24 mouse cellular contexts compared by ENCODE assay signal in the genomic region with DNA sequence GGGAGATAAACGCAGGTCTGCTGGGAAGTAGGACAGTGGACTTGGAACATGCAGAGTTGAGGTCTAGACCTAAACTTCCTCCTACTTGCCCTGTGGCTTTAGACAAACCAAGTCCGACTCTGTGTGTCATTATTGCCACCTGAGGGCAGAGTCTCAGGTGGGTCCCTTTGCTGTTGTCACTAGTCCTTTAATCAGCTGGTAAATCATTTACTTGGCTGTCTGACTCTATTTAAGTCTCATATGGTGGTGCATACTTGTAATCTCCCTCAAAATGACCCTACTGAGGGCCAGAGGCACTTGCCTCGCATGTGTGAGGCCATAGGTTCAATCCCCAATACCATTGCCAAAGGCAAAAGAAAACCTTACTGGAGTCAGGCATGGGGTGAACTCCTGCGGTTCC.
DNase-seq lines count a peak whose midpoint lies in the region; ATAC-seq and TF ChIP-seq lines count a peak whose summit lies in the region.
"Had no signal": no experiment of that assay in that cellular context is flagged by ENCODE, and none has a peak within 500 bp of the region (broad histone marks: within the 10 kb centered on the region; RNA-seq: fewer than 3 reads in every experiment).

No protein-coding gene starts in this region.

- no peak overlapping the region for H3K9ac ChIP-seq in intestine, postnatal 0 days (ENCODE audit: low read depth, low read length)
- H3K9ac ChIP-seq: embryonic facial prominence, embryonic 12.5 days; forebrain, embryonic 13.5 days; forebrain, embryonic 15.5 days; forebrain, postnatal 0 days had no signal

- no peaks in the 10 kb centered on the region for H3K9me3 ChIP-seq in intestine, postnatal 0 days (ENCODE audit: control insufficient read depth)
- H3K9me3 ChIP-seq: embryonic facial prominence, embryonic 12.5 days; forebrain, embryonic 15.5 days; G1E had no signal

- 52% methylated on average over 4 of the region's 4 CpGs for WGBS in intestine, postnatal 0 days

- H3K4me3 ChIP-seq in intestine, postnatal 0 days (ENCODE audit: low read depth, low read length), result no peak overlapping the region
- H3K4me3 ChIP-seq: embryonic facial prominence, embryonic 10.5 days; embryonic facial prominence, embryonic 12.5 days; forebrain, embryonic 13.5 days; forebrain, embryonic 15.5 days had no signal

- no peak overlapping the region for H3K27ac ChIP-seq in intestine, postnatal 0 days (ENCODE audit: low read depth, low read length)
- H3K27ac ChIP-seq: forebrain, embryonic 13.5 days; forebrain, embryonic 15.5 days had no signal

- H3K4me2 ChIP-seq in intestine, postnatal 0 days (replicated peaks; ENCODE audit: low read depth), result no peak overlapping the region
- H3K4me2 ChIP-seq: embryonic facial prominence, embryonic 12.5 days; forebrain, embryonic 13.5 days; forebrain, embryonic 15.5 days had no signal

- peak; percentile 51 for DNase-seq in heart, adult 11 months
- no peak for DNase-seq in heart, adult 9 months (ENCODE audit: low spot score in 2 of 2)
- DNase-seq in testis, postnatal 10 days (ENCODE audit: low spot score), result peak; percentile 19
- DNase-seq in testis, postnatal 14 days (ENCODE audit: low spot score), result no peak
- no peak for DNase-seq in cerebellum, postnatal 10 days
- DNase-seq: adrenal gland, adult 8-10 months; adrenal gland, postnatal 14 days; adrenal gland, postnatal 36 days; B cell, adult 2 months; cerebellum, adult 11-12 months; cerebellum, adult 2 months; cerebellum, adult 9-10 months; cerebellum, postnatal 14 days; cerebellum, postnatal 36 days; forebrain, postnatal 0 days had no signal

- H3K36me3 ChIP-seq in intestine, postnatal 0 days (ENCODE audit: control insufficient read depth, insufficient read depth), result no peaks in the 10 kb centered on the region
- H3K36me3 ChIP-seq: embryonic facial prominence, embryonic 10.5 days; embryonic facial prominence, embryonic 12.5 days; forebrain, embryonic 15.5 days; G1E had no signal

- peak; percentile 31; the same call in 1 of the 2 replicates for TF ChIP-seq CTCF in intestine, postnatal 0 days (IDR thresholded peaks at IDR 0.05; ENCODE audit: low read depth)

- H3K27me3 ChIP-seq in intestine, postnatal 0 days (replicated peaks; ENCODE audit: control insufficient read depth, insufficient read depth, low read length), result no peaks in the 10 kb centered on the region
- H3K27me3 ChIP-seq: embryonic facial prominence, embryonic 12.5 days; forebrain, embryonic 13.5 days; forebrain, embryonic 15.5 days; Patski had no signal

- ATAC-seq in intestine, postnatal 0 days, result peak; percentile 53; the same call in 1 of the 2 replicates
- ATAC-seq: activated CD4-positive, CD25-positive, alpha-beta regulatory T cell, adult 4 months; CD4-positive, CD25-positive, alpha-beta regulatory T cell, adult 4 months; forebrain, embryonic 13.5 days; forebrain, embryonic 15.5 days; forebrain, postnatal 0 days; Patski had no signal

- H3K4me1 ChIP-seq in intestine, postnatal 0 days (replicated peaks; ENCODE audit: control insufficient read depth, insufficient read depth, low read length), result peaks cover 2% of the 10 kb centered on the region; the same call in 1 of the 2 replicates
- H3K4me1 ChIP-seq: forebrain, embryonic 15.5 days had no signal

Comparison
In these comparisons a context has a peak if more than half of its experiments do, and no peak if none do; other contexts are left out.
1. DNase-seq: peak in heart, adult 11 months (single experiment) and testis, postnatal 10 days (single experiment); none in heart, adult 9 months (0 of 2), testis, postnatal 14 days (single experiment) and cerebellum, postnatal 10 days (0 of 2).